Mouse (Mus musculus) lung, postnatal 0 days (tissue): ENCODE data around the gene Smarcd3. TPM values are rescaled to one million over a fixed set of nuclear protein-coding genes. Genes with fewer than 3 reads are reported as not detected.

ENCODE experiments used
- ATAC-seq: fragments of 200-750 bp; cut with Nextera tagmentation; 2 replicates; pipeline ENCODE4 v1.8.0; 2017; ENCODE audit warnings: moderate library complexity
- DNase-seq: peaks from one replicate; pipeline ENCODE4 v3.0.0-alpha.2; 2016; ENCODE audit warnings: low spot score
- H3K27ac ChIP-seq: fragments of 300-500 bp; sonication (generic); 2 replicates; pipeline ENCODE4 v1.5.1; 2014; ENCODE audit warnings: antibody characterized with exemption, mild to moderate bottlenecking, low read length, mixed read lengths
- H3K27me3 ChIP-seq: fragments of 300-500 bp; sonication (generic); replicated peaks from 2 replicates; pipeline ENCODE4 v1.6.1; 2014; ENCODE audit warnings: low read length, mixed read lengths; ENCODE audit not compliant: insufficient read depth
- H3K36me3 ChIP-seq: fragments of 300-500 bp; sonication (generic); 2 replicates; pipeline ENCODE4 v1.6.1; 2014; ENCODE audit warnings: low read length, mixed read lengths; ENCODE audit not compliant: insufficient read depth
- H3K4me1 ChIP-seq: fragments of 300-500 bp; sonication (generic); 2 replicates; pipeline ENCODE4 v1.6.1; 2014; ENCODE audit warnings: antibody characterized with exemption, low read depth, low read length, mixed read lengths; ENCODE audit not compliant: insufficient read depth
- H3K4me2 ChIP-seq: fragments of 300-500 bp; sonication (generic); replicated peaks from 2 replicates; pipeline ENCODE4 v1.6.1; 2014; ENCODE audit warnings: low read depth, mild to moderate bottlenecking, low read length, moderate library complexity, mixed read lengths
- H3K4me3 ChIP-seq: fragments of 300-500 bp; sonication (generic); 2 replicates; pipeline ENCODE4 v1.5.1; 2014; ENCODE audit warnings: low read depth, low read length
- H3K9ac ChIP-seq: fragments of 300-500 bp; sonication (generic); replicated peaks from 2 replicates; pipeline ENCODE4 v1.6.1; 2014; ENCODE audit warnings: low read depth, mild to moderate bottlenecking
- H3K9me3 ChIP-seq: fragments of 300-500 bp; sonication (generic); 2 replicates; pipeline ENCODE4 v1.6.1; 2016; ENCODE audit warnings: low read length, mixed read lengths
- CTCF ChIP-seq: IDR thresholded peaks from 2 replicates; pipeline ENCODE4 v1.5.1; 2016; ENCODE audit warnings: antibody characterized with exemption, mild to moderate bottlenecking
- EP300 ChIP-seq: IDR thresholded peaks from 2 replicates; pipeline ENCODE4 v1.6.1; 2016; ENCODE audit warnings: antibody characterized with exemption, mild to moderate bottlenecking, control low read depth
- WGBS: fragments of 180-500 bp; shearing (Covaris S2); extraction: QIAGEN DNeasy Blood & Tissue Kit; methylation state at CpG from one replicate; pipeline ENCODE4 v1.1.7; 2014; 5-methylcytosine and 5-hydroxymethylcytosine counted together
- polyA plus RNA-seq: library from polyadenylated mRNA; unstranded; fragments of >200 nt; fragmentation: Nextera tagmentation; extraction: Ambion mirVana; gene quantifications from 2 replicates; pipeline ENCODE4 v1.2.1, GENCODE M21; 2015

The Smarcd3 gene
- polyA plus RNA-seq, 1 experiment from 2014 or later = 8.0 TPM

- Histone ChIP-seq H3K27ac (no peak overlapping the region), H3K9ac (no peak overlapping the region), H3K4me2 (0 out of 2 replicates have a peak overlapping the region, but pooled peaks have one; percentile 56), H3K27me3 (no peaks in the 10 kb centered on the region), H3K4me3 (no peak overlapping the region), H3K9me3 (no peaks in the 10 kb centered on the region), H3K4me1 (no peaks in the 10 kb centered on the region), H3K36me3 (no peaks in the 10 kb centered on the region)
- ATAC-seq = no peak
- 43% methylated on average over 8 of the region's 8 CpGs for WGBS
- TF ChIP-seq EP300 = no peak
- no peak for TF ChIP-seq CTCF
- no peak for DNase-seq
These were observed 898 bp downstream of the Smarcd3 start for GRCm38 (mm10) chr5:24623041-24623985.

- TF ChIP-seq CTCF (no peak), EP300 (no peak)
- Histone ChIP-seq H3K9ac (no peak overlapping the region), H3K4me2 (no peak overlapping the region), H3K4me1 (no peaks in the 10 kb centered on the region), H3K9me3 (no peaks in the 10 kb centered on the region), H3K27ac (no peak overlapping the region), H3K27me3 (no peaks in the 10 kb centered on the region), H3K36me3 (no peaks in the 10 kb centered on the region), H3K4me3 (no peak overlapping the region)
- DNase-seq (no peak), ATAC-seq (peak; percentile 23; the same call in 1 of the 2 replicates)
- WGBS = 70% methylated on average over 7 of the region's 7 CpGs
These were observed 1.7 kb downstream of the Smarcd3 start for GRCm38 (mm10) chr5:24622386-24623040.

DNA sequence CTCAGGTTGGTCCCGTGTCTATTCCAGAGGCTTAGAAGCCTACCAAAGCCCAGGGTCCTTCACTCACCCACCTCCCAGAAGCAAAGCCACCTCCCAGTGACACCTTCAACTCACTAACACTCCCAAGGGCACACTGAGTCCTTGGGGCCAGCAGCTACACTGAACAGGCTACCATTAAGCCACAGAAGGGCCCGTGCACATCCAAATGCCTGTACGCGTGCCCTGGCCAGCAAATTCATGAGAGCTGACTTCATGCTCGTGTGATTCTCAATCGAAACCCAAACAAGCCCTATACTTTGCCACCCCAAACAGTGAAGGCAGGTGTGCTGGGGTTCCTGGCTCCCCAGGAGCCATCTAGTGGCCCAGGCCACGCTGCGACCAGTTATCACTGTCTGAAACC lies 3.6 kb downstream of the Smarcd3 start:
- H3K36me3 ChIP-seq = no peaks in the 10 kb centered on the region
- ATAC-seq (no peak), DNase-seq (no peak)
- no peaks in the 10 kb centered on the region for H3K27me3 ChIP-seq
- H3K9ac ChIP-seq = no peak overlapping the region
- H3K4me3 ChIP-seq = no peak overlapping the region
- WGBS = 70% methylated on average over 8 of the region's 8 CpGs
- H3K9me3 ChIP-seq = no peaks in the 10 kb centered on the region
- H3K27ac ChIP-seq = no peak overlapping the region
- H3K4me1 ChIP-seq = no peaks in the 10 kb centered on the region
- H3K4me2 ChIP-seq = no peak overlapping the region
- TF ChIP-seq EP300 (no peak), CTCF (no peak)

- H3K4me1 ChIP-seq = no peaks in the 10 kb centered on the region
- H3K4me2 ChIP-seq = no peak overlapping the region
- no peaks in the 10 kb centered on the region for H3K9me3 ChIP-seq
- no peaks in the 10 kb centered on the region for H3K36me3 ChIP-seq
- no peak overlapping the region for H3K27ac ChIP-seq
- H3K27me3 ChIP-seq = no peaks in the 10 kb centered on the region
- no peak for TF ChIP-seq EP300
- no peak for TF ChIP-seq CTCF
- H3K9ac ChIP-seq = no peak overlapping the region
- no peak overlapping the region for H3K4me3 ChIP-seq
- WGBS = 37% methylated on average over 8 of the region's 8 CpGs
- no peak for DNase-seq
- no peak for ATAC-seq
These were observed 4.1 kb downstream of the Smarcd3 start for GRCm38 (mm10) chr5:24620116-24620515.

- no peak overlapping the region for H3K4me3 ChIP-seq
- no peak for DNase-seq
- ATAC-seq = no peak
- no peaks in the 10 kb centered on the region for H3K27me3 ChIP-seq
- no peak overlapping the region for H3K4me2 ChIP-seq
- no peak for TF ChIP-seq CTCF
- TF ChIP-seq EP300 = no peak
- H3K27ac ChIP-seq = no peak overlapping the region
- H3K36me3 ChIP-seq = no peaks in the 10 kb centered on the region
- no peak overlapping the region for H3K9ac ChIP-seq
- 80% methylated on average over 3 of the region's 3 CpGs for WGBS
- no peaks in the 10 kb centered on the region for H3K9me3 ChIP-seq
- no peaks in the 10 kb centered on the region for H3K4me1 ChIP-seq
These were observed 5.3 kb downstream of the Smarcd3 start for GRCm38 (mm10) chr5:24618921-24619320.

- H3K4me1 ChIP-seq = no peaks in the 10 kb centered on the region
These were observed 9.1 kb downstream of the Smarcd3 start for GRCm38 (mm10) chr5:24615097-24615496.

More at GRCm38 (mm10) chr5:24615097-24615496, 9.1 kb downstream of the Smarcd3 start:
- Histone ChIP-seq H3K4me3 (no peak overlapping the region), H3K9me3 (no peaks in the 10 kb centered on the region), H3K27ac (no peak overlapping the region), H3K9ac (no peak overlapping the region), H3K4me2 (no peak overlapping the region), H3K27me3 (no peaks in the 10 kb centered on the region), H3K36me3 (no peaks in the 10 kb centered on the region)
- DNase-seq (no peak), ATAC-seq (no peak)
- 61% methylated on average over 6 of the region's 6 CpGs for WGBS
- TF ChIP-seq CTCF (no peak), EP300 (no peak)
